Mouse (Mus musculus) heart, embryonic 11.5 days (tissue): Measurements from ENCODE around the gene Olfr672. TPM values are rescaled to one million over a fixed set of nuclear protein-coding genes. Genes with fewer than 3 reads are reported as not detected.
"Not testable (repeated sequence)": the region's sequence is repeated elsewhere in the genome, so short reads cannot be mapped to it uniquely, and the experiment has no call there.

Experiments used
- ATAC-seq: fragments of 200-750 bp; cut with Nextera tagmentation; replicated peaks from 2 replicates; pipeline ENCODE4 v1.8.0; 2017; ENCODE audit warnings: moderate library complexity; ENCODE audit not compliant: insufficient number of reproducible peaks, low FRiP score, low TSS enrichment
- H3K27ac ChIP-seq: fragments of 300-500 bp; sonication (generic); 2 replicates; pipeline ENCODE4 v1.5.1; 2014; ENCODE audit warnings: mild to moderate bottlenecking, low read depth, low read length
- H3K27me3 ChIP-seq: fragments of 300-500 bp; sonication (generic); 2 replicates; pipeline ENCODE4 v1.6.1; 2014; ENCODE audit warnings: mild to moderate bottlenecking, low read length, mixed read lengths; ENCODE audit not compliant: control insufficient read depth, insufficient read depth
- H3K36me3 ChIP-seq: fragments of 300-500 bp; sonication (generic); 2 replicates; pipeline ENCODE4 v1.6.1; 2014; ENCODE audit warnings: mild to moderate bottlenecking, low read length, moderate library complexity, mixed read lengths; ENCODE audit not compliant: control insufficient read depth, insufficient read depth
- H3K4me1 ChIP-seq: fragments of 300-500 bp; sonication (generic); 2 replicates; pipeline ENCODE4 v1.6.1; 2014; ENCODE audit warnings: low read length; ENCODE audit not compliant: control insufficient read depth, insufficient read depth
- H3K4me2 ChIP-seq: fragments of 300-500 bp; sonication (generic); 2 replicates; pipeline ENCODE4 v1.6.1; 2014; ENCODE audit warnings: mild to moderate bottlenecking, moderate library complexity
- H3K4me3 ChIP-seq: fragments of 300-500 bp; sonication (generic); 2 replicates; pipeline ENCODE4 v1.5.1; 2014; ENCODE audit warnings: low read depth, low read length
- H3K9ac ChIP-seq: fragments of 300-500 bp; sonication (generic); 2 replicates; pipeline ENCODE4 v1.6.1; 2014; ENCODE audit warnings: mild to moderate bottlenecking, low read depth, low read length, moderate library complexity
- H3K9me3 ChIP-seq: fragments of 300-500 bp; sonication (generic); replicated peaks from 2 replicates; pipeline ENCODE4 v1.6.1; 2016; ENCODE audit warnings: low read length; ENCODE audit not compliant: control insufficient read depth
- WGBS: fragments of 180-500 bp; shearing (Covaris S2); extraction: QIAGEN DNeasy Blood & Tissue Kit; methylation state at CpG from one replicate; pipeline ENCODE4 v1.1.7; 2014; ENCODE audit not compliant: insufficient replicate concordance; 5-methylcytosine and 5-hydroxymethylcytosine counted together
- polyA plus RNA-seq: library from polyadenylated mRNA; unstranded; fragments of >200 nt; fragmentation: Nextera tagmentation; extraction: Ambion mirVana; gene quantifications from 2 replicates; pipeline ENCODE4 v1.2.1, GENCODE M21; 2014

The Olfr672 gene
- not detected in 2 replicates for polyA plus RNA-seq

- no peaks in the 10 kb centered on the region for H3K27me3 ChIP-seq
- no peak within 1 kb of the TSS for H3K4me2 ChIP-seq
- H3K27ac ChIP-seq: no peak within 1 kb of the TSS
- no peaks in the 10 kb centered on the region for H3K4me1 ChIP-seq
- ATAC-seq: no peak
- H3K9ac ChIP-seq: no peak within 1 kb of the TSS
- no peak within 1 kb of the TSS for H3K4me3 ChIP-seq
- no peaks in the 10 kb centered on the region for H3K36me3 ChIP-seq
- no peaks in the 10 kb centered on the region for H3K9me3 ChIP-seq
These were observed at the start of gene Olfr672 for GRCm38 (mm10) chr7:105001929-105002328. Gene Olfr672, minus strand, starts transcription at chr7:105002029.

GRCm38 (mm10) chr7:105033836-105034235 is 32.0 kb upstream of the Olfr672 start:
- not testable (repeated sequence) for H3K4me3 ChIP-seq, H3K27ac ChIP-seq, H3K9ac ChIP-seq, H3K4me1 ChIP-seq, ATAC-seq, H3K36me3 ChIP-seq, H3K4me2 ChIP-seq, H3K27me3 ChIP-seq, H3K9me3 ChIP-seq
- 52% methylated on average over 5 of the region's 5 CpGs for WGBS

- Histone ChIP-seq H3K27me3 (no peaks in the 10 kb centered on the region), H3K27ac (no peak within 1 kb of the TSS), H3K36me3 (no peaks in the 10 kb centered on the region), H3K4me2 (no peak within 1 kb of the TSS), H3K9ac (no peak within 1 kb of the TSS), H3K4me3 (no peak within 1 kb of the TSS), H3K4me1 (no peaks in the 10 kb centered on the region), H3K9me3 (no peaks in the 10 kb centered on the region)
- no peak for ATAC-seq
These were observed 30.6 kb upstream of the Olfr672 start, which contains the start of gene Olfr676 for GRCm38 (mm10) chr7:105032398-105032797. Gene Olfr676, plus strand, starts transcription at chr7:105032698.

- Histone ChIP-seq H3K27me3 (no peaks in the 10 kb centered on the region), H3K4me1 (no peaks in the 10 kb centered on the region)
- 81% methylated on average over 1 of the region's 1 CpGs for WGBS
These were observed 26.5 kb upstream of the Olfr672 start, which contains the start of gene Olfr675 for GRCm38 (mm10) chr7:105028360-105028759. Gene Olfr675, minus strand, starts transcription at chr7:105028460.

GRCm38 (mm10) chr7:105022530-105022929 is 20.7 kb upstream of the Olfr672 start:
- Histone ChIP-seq H3K27ac (no peak overlapping the region), H3K4me2 (no peak overlapping the region), H3K4me3 (no peak overlapping the region), H3K4me1 (no peaks in the 10 kb centered on the region), H3K9ac (no peak overlapping the region), H3K27me3 (no peaks in the 10 kb centered on the region), H3K36me3 (no peaks in the 10 kb centered on the region), H3K9me3 (no peaks in the 10 kb centered on the region)
- ATAC-seq: no peak
- WGBS: 76% methylated on average over 1 of the region's 1 CpGs

More at GRCm38 (mm10) chr7:105028360-105028759, 26.5 kb upstream of the Olfr672 start, which contains the start of gene Olfr675:
- Histone ChIP-seq H3K9me3 (no peaks in the 10 kb centered on the region), H3K36me3 (no peaks in the 10 kb centered on the region), H3K27ac (no peak within 1 kb of the TSS), H3K4me2 (no peak within 1 kb of the TSS), H3K9ac (no peak within 1 kb of the TSS), H3K4me3 (no peak within 1 kb of the TSS)
- ATAC-seq: no peak

- H3K4me1 ChIP-seq: no peaks in the 10 kb centered on the region
- WGBS: 60% methylated on average over 1 of the region's 1 CpGs
- no peaks in the 10 kb centered on the region for H3K36me3 ChIP-seq
- H3K4me2 ChIP-seq: no peak within 1 kb of the TSS
- ATAC-seq: no peak
- H3K4me3 ChIP-seq: no peak within 1 kb of the TSS
- no peak within 1 kb of the TSS for H3K9ac ChIP-seq
- no peak within 1 kb of the TSS for H3K27ac ChIP-seq
- no peaks in the 10 kb centered on the region for H3K9me3 ChIP-seq
- no peaks in the 10 kb centered on the region for H3K27me3 ChIP-seq
These were observed 22.8 kb downstream of the Olfr672 start, which contains the start of gene Olfr671 for GRCm38 (mm10) chr7:104979026-104979425. Gene Olfr671, minus strand, starts transcription at chr7:104979126.

GRCm38 (mm10) chr7:104972507-104972906 is 29.3 kb downstream of the Olfr672 start:
- H3K4me3 ChIP-seq, H3K4me2 ChIP-seq, H3K9me3 ChIP-seq, H3K36me3 ChIP-seq, H3K27ac ChIP-seq, H3K27me3 ChIP-seq, ATAC-seq, H3K4me1 ChIP-seq, H3K9ac ChIP-seq: not testable (repeated sequence)
- WGBS: 69% methylated on average over 2 of the region's 2 CpGs

- Histone ChIP-seq H3K36me3 (no peaks in the 10 kb centered on the region), H3K9me3 (no peaks in the 10 kb centered on the region), H3K9ac (no peak within 1 kb of the TSS), H3K27me3 (no peaks in the 10 kb centered on the region), H3K27ac (no peak within 1 kb of the TSS), H3K4me2 (no peak within 1 kb of the TSS), H3K4me1 (no peaks in the 10 kb centered on the region), H3K4me3 (no peak within 1 kb of the TSS)
- WGBS: 39% methylated on average over 1 of the region's 1 CpGs
- no peak for ATAC-seq
These were observed 39.3 kb downstream of the Olfr672 start, which contains the start of gene Olfr670 for GRCm38 (mm10) chr7:104962520-104962919. Gene Olfr670, minus strand, starts transcription at chr7:104962620.

GRCm38 (mm10) chr7:104950234-104950633 is 51.6 kb downstream of the Olfr672 start:
- H3K4me1 ChIP-seq, H3K4me2 ChIP-seq, H3K4me3 ChIP-seq, H3K9ac ChIP-seq, H3K36me3 ChIP-seq, H3K9me3 ChIP-seq, H3K27ac ChIP-seq, ATAC-seq, H3K27me3 ChIP-seq: not testable (repeated sequence)
- 85% methylated on average over 16 of the region's 16 CpGs for WGBS
